Mouse (Mus musculus): Measurements from ENCODE around the gene Crtc1.

DNA sequence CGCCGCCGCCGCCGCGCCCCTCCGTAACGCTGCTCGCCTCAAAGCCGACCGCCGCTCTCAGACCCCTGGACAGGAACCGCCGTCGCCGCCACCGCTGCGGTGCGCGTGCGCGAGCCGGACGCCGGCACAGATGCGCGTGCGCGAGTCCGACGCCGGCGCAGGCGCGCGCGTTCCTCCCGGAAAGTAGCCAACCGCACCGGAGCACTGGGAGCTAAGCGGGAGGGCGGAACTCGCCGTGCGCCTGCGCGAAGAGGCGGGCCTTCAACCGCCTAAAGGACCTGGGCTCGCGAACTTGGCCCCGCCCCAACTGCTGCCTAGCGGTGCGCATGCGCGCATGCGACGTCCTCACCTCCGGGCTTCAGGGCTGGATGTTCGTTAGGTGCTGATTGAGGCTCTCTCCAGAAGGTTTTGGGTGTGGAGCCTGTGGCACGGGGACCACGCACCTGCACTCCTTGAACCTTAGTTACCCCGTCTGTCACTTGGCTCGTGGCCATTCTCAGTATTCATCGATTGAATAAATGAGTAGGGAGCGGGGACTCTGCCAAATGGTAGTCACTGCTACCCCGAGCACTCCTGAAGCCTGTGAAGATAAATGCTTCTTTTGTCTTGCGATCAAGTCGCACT is 86.1 kb downstream of the Crtc1 start, which contains the start of gene Upf1:
- TF ChIP-seq CTCF (IDR thresholded peaks at IDR 0.05; ENCODE audit: low read depth, low read length), result no peak
- peak; percentile 97 for TF ChIP-seq POLR2A (IDR thresholded peaks at IDR 0.05; ENCODE audit: insufficient read depth, low read length)
- TF ChIP-seq EP300 (IDR thresholded peaks at IDR 0.05; ENCODE audit: insufficient read depth, low read depth, low read length), result no peak

All from ES-Bruce4 (cell line).